Mouse (Mus musculus) stomach, embryonic 14.5 days (tissue): ENCODE results near the gene Prcd. TPM values are rescaled to one million over a fixed set of nuclear protein-coding genes. Genes with fewer than 3 reads are reported as not detected.

ENCODE experiments used
- ATAC-seq: fragments of 200-750 bp; cut with Nextera tagmentation; 2 replicates; pipeline ENCODE4 v1.8.0; 2017; ENCODE audit warnings: low read depth, moderate TSS enrichment; ENCODE audit not compliant: insufficient number of reproducible peaks, insufficient read depth, low FRiP score
- H3K27ac ChIP-seq: fragments of 300-500 bp; sonication (generic); 2 replicates; pipeline ENCODE4 v1.5.1; 2014; ENCODE audit warnings: mild to moderate bottlenecking, low read length, moderate library complexity, mixed read lengths
- H3K27me3 ChIP-seq: fragments of 300-500 bp; sonication (generic); 2 replicates; pipeline ENCODE4 v1.6.1; 2014; ENCODE audit warnings: low read length, control low read depth, mixed read lengths; ENCODE audit not compliant: control insufficient read depth, insufficient read depth
- H3K36me3 ChIP-seq: fragments of 300-500 bp; sonication (generic); 2 replicates; pipeline ENCODE4 v1.6.1; 2014; ENCODE audit warnings: mild to moderate bottlenecking, control low read depth, low read length, moderate library complexity, mixed read lengths; ENCODE audit not compliant: control insufficient read depth, insufficient read depth
- H3K4me1 ChIP-seq: fragments of 300-500 bp; sonication (generic); 2 replicates; pipeline ENCODE4 v1.6.1; 2014; ENCODE audit warnings: low read length, control low read depth, mixed read lengths; ENCODE audit not compliant: control insufficient read depth, insufficient read depth
- H3K4me2 ChIP-seq: fragments of 300-500 bp; sonication (generic); replicated peaks from 2 replicates; pipeline ENCODE4 v1.6.1; 2014; ENCODE audit warnings: low read depth, low read length, control low read depth
- H3K4me3 ChIP-seq: fragments of 300-500 bp; sonication (generic); 2 replicates; pipeline ENCODE4 v1.5.1; 2014; ENCODE audit warnings: low read depth, low read length, control low read depth
- H3K9ac ChIP-seq: fragments of 300-500 bp; sonication (generic); replicated peaks from 2 replicates; pipeline ENCODE4 v1.6.1; 2014; ENCODE audit warnings: low read depth, mild to moderate bottlenecking, control low read depth, low read length, moderate library complexity, mixed read lengths
- H3K9me3 ChIP-seq: fragments of 300-500 bp; sonication (generic); 2 replicates; pipeline ENCODE4 v1.6.1; 2016; ENCODE audit warnings: low read depth, low read length, control low read depth; ENCODE audit not compliant: control insufficient read depth
- WGBS: fragments of 180-500 bp; shearing (Covaris S2); extraction: QIAGEN DNeasy Blood & Tissue Kit; methylation state at CpG from one replicate; pipeline ENCODE4 v1.1.7; 2014; 5-methylcytosine and 5-hydroxymethylcytosine counted together
- polyA plus RNA-seq: library from polyadenylated mRNA; unstranded; fragments of >200 nt; fragmentation: Nextera tagmentation; extraction: Ambion mirVana; gene quantifications from 2 replicates; pipeline ENCODE4 v1.2.1, GENCODE M21; 2014

Prcd gene
- polyA plus RNA-seq, 1 experiment from 2014 or later, result 1.2 TPM

- H3K9me3 ChIP-seq, result no peaks in the 10 kb centered on the region
- no peaks in the 10 kb centered on the region for H3K27me3 ChIP-seq
- 69% methylated on average over 24 of the region's 24 CpGs for WGBS
- H3K4me2 ChIP-seq, result no peak overlapping the region
- ATAC-seq, result no peak
- H3K9ac ChIP-seq, result no peak overlapping the region
- H3K27ac ChIP-seq, result no peak overlapping the region
- no peaks in the 10 kb centered on the region for H3K4me1 ChIP-seq
- H3K4me3 ChIP-seq, result no peak overlapping the region
- H3K36me3 ChIP-seq, result peaks cover 35% of the 10 kb centered on the region
Measured at GRCm38 (mm10) chr11:116680321-116681091, 27.2 kb downstream of the Prcd start.

DNA sequence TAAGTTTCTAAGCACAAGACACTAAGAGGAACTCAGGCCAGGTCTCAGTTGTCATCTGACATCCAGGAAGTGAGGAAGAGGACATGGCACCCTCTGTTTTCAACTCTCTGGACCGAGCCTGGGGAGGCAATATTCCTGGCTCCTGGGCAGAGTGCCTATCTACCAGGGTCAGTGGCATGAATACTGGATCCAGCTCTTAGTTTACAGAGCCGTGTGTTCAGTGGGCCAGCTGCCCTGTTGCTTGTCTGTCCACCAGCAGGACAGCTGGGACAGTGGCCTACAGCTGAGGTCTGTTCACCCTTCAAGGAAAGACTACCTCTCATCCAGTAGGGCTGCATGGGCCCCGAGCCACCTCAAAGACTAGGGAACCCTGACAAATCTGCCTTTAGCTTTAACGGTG is 27.8 kb downstream of the Prcd start:
- Histone ChIP-seq H3K4me1 (no peaks in the 10 kb centered on the region), H3K4me3 (no peak overlapping the region), H3K27me3 (no peaks in the 10 kb centered on the region), H3K4me2 (no peak overlapping the region), H3K27ac (no peak overlapping the region), H3K9ac (no peak overlapping the region), H3K36me3 (peaks cover 29% of the 10 kb centered on the region), H3K9me3 (no peaks in the 10 kb centered on the region)
- ATAC-seq, result no peak
- 79% methylated on average over 4 of the region's 4 CpGs for WGBS

DNA sequence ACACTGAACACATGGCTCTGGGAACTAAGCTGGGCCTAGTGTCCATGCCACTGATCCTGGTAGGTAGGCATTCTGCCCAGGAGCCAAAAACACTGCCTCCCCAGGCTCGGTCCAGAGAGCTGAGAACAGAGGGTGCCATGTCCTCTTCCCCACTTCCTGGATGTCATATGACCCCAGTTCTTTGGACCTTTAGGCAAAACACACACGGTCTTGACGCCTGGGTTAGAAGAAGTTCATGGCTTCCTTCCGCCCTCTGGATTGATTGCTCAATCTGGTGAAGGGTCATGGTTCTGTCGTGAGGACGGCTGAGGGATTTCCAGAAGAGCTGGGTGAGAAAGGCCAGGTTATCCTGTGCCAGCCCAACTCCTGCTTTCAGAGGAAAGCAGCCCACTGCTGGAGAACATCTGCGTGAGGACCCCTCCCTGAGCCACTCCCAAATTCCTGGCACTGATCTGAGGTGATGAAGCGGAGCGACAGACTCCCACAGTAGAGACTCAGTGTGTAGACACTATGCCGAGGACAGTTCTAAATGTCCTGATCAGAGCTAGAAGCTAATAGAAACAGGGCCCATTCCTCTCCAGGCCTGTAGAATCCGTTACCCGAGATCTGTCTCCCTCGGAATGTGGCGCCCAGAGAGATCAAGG is 29.3 kb downstream of the Prcd start:
- no peaks in the 10 kb centered on the region for H3K9me3 ChIP-seq
- no peak for ATAC-seq
- H3K4me2 ChIP-seq, result no peak overlapping the region
- no peaks in the 10 kb centered on the region for H3K27me3 ChIP-seq
- H3K4me1 ChIP-seq, result no peaks in the 10 kb centered on the region
- H3K9ac ChIP-seq, result no peak overlapping the region
- peaks cover 14% of the 10 kb centered on the region for H3K36me3 ChIP-seq
- H3K27ac ChIP-seq, result no peak overlapping the region
- no peak overlapping the region for H3K4me3 ChIP-seq
- 63% methylated on average over 14 of the region's 14 CpGs for WGBS

DNA sequence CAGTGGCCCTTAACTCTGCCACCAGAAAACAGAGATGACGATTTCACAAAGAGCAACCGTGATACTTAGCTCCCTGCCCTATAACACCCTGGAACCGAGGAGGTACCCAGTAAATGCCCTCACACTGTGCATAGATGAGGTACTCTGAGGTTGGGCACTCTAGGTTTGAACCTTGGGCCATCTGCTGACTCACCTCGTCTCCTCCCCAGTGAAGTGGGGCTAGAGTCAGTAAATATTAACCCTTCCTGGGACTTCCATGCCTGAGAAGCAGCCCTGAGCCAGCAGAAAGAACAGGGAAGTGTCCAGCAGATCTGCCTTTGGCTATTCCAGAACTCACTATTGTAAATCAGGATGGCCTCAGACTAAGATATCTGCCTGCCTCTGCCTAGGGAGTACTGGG is 30.4 kb downstream of the Prcd start:
- Histone ChIP-seq H3K4me2 (no peak overlapping the region), H3K36me3 (peaks cover 11% of the 10 kb centered on the region), H3K27ac (no peak overlapping the region), H3K4me3 (no peak overlapping the region), H3K4me1 (no peaks in the 10 kb centered on the region), H3K9me3 (no peaks in the 10 kb centered on the region), H3K27me3 (no peaks in the 10 kb centered on the region), H3K9ac (no peak overlapping the region)
- ATAC-seq, result no peak
- WGBS, result 75% methylated on average over 4 of the region's 4 CpGs

GRCm38 (mm10) chr11:116685729-116686128 is 32.4 kb downstream of the Prcd start:
- ATAC-seq, result no peak
- Histone ChIP-seq H3K36me3 (peaks cover 7% of the 10 kb centered on the region), H3K9me3 (no peaks in the 10 kb centered on the region), H3K9ac (no peak overlapping the region), H3K4me1 (no peaks in the 10 kb centered on the region), H3K27me3 (no peaks in the 10 kb centered on the region), H3K27ac (no peak overlapping the region), H3K4me3 (no peak overlapping the region), H3K4me2 (no peak overlapping the region)
- WGBS, result 67% methylated on average over 9 of the region's 9 CpGs

GRCm38 (mm10) chr11:116687897-116688296 is 34.6 kb downstream of the Prcd start:
- Histone ChIP-seq H3K4me2 (no peak overlapping the region), H3K9ac (no peak overlapping the region), H3K36me3 (peaks cover under 1% of the 10 kb centered on the region; the same call in 1 of the 2 replicates), H3K4me1 (no peaks in the 10 kb centered on the region), H3K27ac (no peak overlapping the region), H3K9me3 (no peaks in the 10 kb centered on the region), H3K27me3 (no peaks in the 10 kb centered on the region), H3K4me3 (no peak overlapping the region)
- 79% methylated on average over 8 of the region's 8 CpGs for WGBS
- no peak for ATAC-seq

- Histone ChIP-seq H3K9me3 (no peaks in the 10 kb centered on the region), H3K27ac (no peak overlapping the region), H3K27me3 (0 out of 2 replicates have a peak, but pooled peaks cover 9% of the 10 kb centered on the region), H3K4me1 (no peaks in the 10 kb centered on the region), H3K4me3 (no peak overlapping the region), H3K4me2 (no peak overlapping the region), H3K9ac (no peak overlapping the region), H3K36me3 (no peaks in the 10 kb centered on the region; the same call in 1 of the 2 replicates)
- no peak for ATAC-seq
- WGBS, result 94% methylated on average over 10 of the region's 10 CpGs
Measured at GRCm38 (mm10) chr11:116689622-116690021, 36.3 kb downstream of the Prcd start.

DNA sequence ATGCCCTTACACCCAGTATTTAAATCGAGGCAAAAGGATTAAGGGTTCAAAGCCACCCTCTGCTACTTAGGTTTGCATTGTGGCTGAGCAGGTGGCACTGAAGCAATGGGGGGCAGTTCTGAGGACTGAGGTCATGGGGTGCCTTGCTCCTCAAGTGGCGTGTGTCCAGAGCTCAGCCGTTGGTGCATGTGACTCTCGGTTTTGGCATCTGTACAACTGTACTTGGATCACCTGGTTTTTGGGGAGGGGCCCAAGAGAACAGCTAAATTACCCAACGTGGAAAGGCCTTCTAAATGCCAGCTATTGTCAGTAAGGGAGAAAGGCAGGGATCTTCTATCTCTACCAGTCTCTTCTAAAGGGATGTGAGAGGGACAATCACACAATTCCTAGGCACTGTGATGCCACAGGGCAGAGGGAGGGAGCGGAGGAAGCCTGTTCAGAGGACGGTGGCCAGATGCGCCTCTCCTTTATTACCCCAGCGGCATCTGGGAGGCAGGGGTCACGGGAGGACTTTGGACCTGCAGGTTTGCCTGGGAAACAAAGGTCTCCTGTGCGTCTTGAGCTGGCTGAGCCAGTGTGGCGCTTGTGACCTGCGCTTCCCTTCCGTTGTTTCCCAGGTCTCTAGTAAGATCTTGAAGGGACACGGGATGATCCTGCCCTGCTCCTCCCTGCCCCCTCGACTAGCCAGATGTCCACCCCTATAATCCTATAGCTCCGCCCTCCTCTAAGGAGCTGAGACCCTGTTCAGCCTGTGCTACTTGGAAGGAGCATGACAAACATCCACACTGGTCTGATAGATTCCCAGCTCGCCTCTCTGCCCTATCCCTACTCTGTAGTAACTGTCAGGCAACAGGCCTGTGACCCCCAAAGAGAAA is 37.6 kb downstream of the Prcd start:
- H3K36me3 ChIP-seq, result no peaks in the 10 kb centered on the region
- 0 out of 2 replicates have a peak, but pooled peaks cover 6% of the 10 kb centered on the region for H3K4me1 ChIP-seq
- 0 out of 2 replicates have a peak, but pooled peaks cover 9% of the 10 kb centered on the region for H3K27me3 ChIP-seq
- no peak overlapping the region for H3K27ac ChIP-seq
- no peak overlapping the region for H3K9ac ChIP-seq
- 58% methylated on average over 18 of the region's 18 CpGs for WGBS
- no peak for ATAC-seq
- no peak overlapping the region for H3K4me3 ChIP-seq
- no peaks in the 10 kb centered on the region for H3K9me3 ChIP-seq
- H3K4me2 ChIP-seq, result no peak overlapping the region
